Mouse (Mus musculus) bone marrow macrophage, adult 2 months (primary cell): ENCODE results near the gene Bola3. TPM values are rescaled to one million over a fixed set of nuclear protein-coding genes. Genes with fewer than 3 reads are reported as not detected.

Experiments used
- H3K27ac ChIP-seq: 2 replicates; pipeline ENCODE4 v1.5.1; 2012; ENCODE audit warnings: low read depth, low read length; ENCODE audit not compliant: insufficient read depth
- H3K4me1 ChIP-seq: 2 replicates; pipeline ENCODE4 v1.6.1; 2012; ENCODE audit warnings: low read length; ENCODE audit not compliant: control insufficient read depth, insufficient read depth
- H3K4me3 ChIP-seq: 2 replicates; pipeline ENCODE4 v1.5.1; 2012; ENCODE audit warnings: mild to moderate bottlenecking, low read length, moderate library complexity; ENCODE audit not compliant: insufficient read depth
- CTCF ChIP-seq: IDR thresholded peaks from 2 replicates; pipeline ENCODE4 v1.5.1; 2012; ENCODE audit warnings: low read depth, mild to moderate bottlenecking, low read length, moderate library complexity
- POLR2A ChIP-seq: IDR thresholded peaks from 2 replicates; pipeline ENCODE4 v1.6.1; 2012; ENCODE audit warnings: mild to moderate bottlenecking, low read depth, low read length, borderline replicate concordance
- polyA plus RNA-seq: library from polyadenylated mRNA; stranded (reverse); fragments of >200 nt; gene quantifications from 2 replicates; pipeline ENCODE4 v1.2.4, GENCODE M21; 2012; ENCODE audit not compliant: missing spikeins, insufficient read depth, insufficient read length

Bola3 gene
- polyA plus RNA-seq, 1 experiment, result 35.7 TPM

DNA sequence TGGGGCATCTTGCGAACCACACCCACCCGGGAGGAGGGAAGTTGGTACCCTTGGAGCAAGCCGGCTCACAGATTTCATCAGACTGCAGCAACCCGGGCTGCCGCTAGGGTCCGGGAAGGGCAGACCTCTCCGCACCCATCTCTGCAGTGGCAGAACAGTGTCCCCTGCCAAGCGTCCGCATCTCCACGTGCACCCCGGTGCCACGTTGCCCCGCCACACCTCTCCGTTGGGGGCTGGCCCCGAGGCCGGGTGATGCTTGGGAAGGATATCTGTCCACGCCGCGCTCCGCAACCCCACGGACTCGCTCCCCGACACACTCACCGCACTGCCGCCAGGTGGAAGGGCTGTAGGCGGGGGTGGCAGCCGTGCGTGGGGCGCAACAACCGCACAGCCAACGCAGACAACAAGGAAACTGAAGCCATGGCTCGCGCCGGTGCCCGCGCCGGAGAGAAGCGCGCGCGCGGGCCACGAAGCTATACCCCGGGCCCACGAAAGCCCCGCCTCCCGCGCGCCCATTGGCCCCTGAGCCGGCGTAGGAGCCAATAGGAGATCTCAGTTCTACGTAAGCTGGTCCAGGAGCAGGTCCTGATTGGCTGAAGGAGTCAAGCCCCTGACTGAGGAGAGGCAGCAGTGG lies 31.7 kb upstream of the Bola3 start:
- no peak for TF ChIP-seq CTCF
- TF ChIP-seq POLR2A, result no peak
- H3K27ac ChIP-seq, result peak overlapping the region; percentile 21; the same call in 1 of the 2 replicates
- peak overlapping the region; percentile 96 for H3K4me3 ChIP-seq
- H3K4me1 ChIP-seq, result peaks cover 23% of the 10 kb centered on the region

GRCm38 (mm10) chr6:83321927-83322326 lies 27.0 kb upstream of the Bola3 start:
- TF ChIP-seq CTCF, result no peak
- no peak for TF ChIP-seq POLR2A
- peak overlapping the region; percentile 54 for H3K27ac ChIP-seq
- peaks cover 28% of the 10 kb centered on the region for H3K4me1 ChIP-seq
- no peak overlapping the region for H3K4me3 ChIP-seq

DNA sequence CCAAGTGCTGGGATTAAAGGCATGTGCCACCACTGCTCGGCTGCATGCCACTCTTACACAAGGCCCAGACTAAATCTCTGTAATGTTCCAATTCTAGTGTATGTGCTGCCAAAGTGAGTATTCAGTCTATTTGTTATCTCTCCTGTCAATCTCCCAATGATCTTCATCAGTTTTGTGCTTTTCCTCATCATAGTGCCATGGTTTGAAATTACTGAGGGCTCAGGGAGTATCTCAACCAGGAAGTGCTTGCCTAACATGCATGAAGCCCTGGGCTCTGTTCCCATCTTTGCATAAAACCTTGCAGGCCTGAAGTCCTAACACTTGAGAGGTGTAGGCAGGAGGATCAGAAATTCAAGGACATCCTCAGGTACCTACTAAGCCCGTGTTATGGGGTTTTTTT lies 26.2 kb upstream of the Bola3 start:
- H3K27ac ChIP-seq, result peak overlapping the region; percentile 82
- no peak overlapping the region for H3K4me3 ChIP-seq

GRCm38 (mm10) chr6:83323652-83324419 lies 25.1 kb upstream of the Bola3 start:
- Histone ChIP-seq H3K4me3 (peak overlapping the region; percentile 50), H3K27ac (peak overlapping the region; percentile 82), H3K4me1 (peaks cover 30% of the 10 kb centered on the region)
- no peak for TF ChIP-seq POLR2A
- no peak for TF ChIP-seq CTCF

More for the DNA sequence above, 26.2 kb upstream of the Bola3 start:
- peaks cover 28% of the 10 kb centered on the region for H3K4me1 ChIP-seq
- TF ChIP-seq POLR2A (no peak), CTCF (no peak)

DNA sequence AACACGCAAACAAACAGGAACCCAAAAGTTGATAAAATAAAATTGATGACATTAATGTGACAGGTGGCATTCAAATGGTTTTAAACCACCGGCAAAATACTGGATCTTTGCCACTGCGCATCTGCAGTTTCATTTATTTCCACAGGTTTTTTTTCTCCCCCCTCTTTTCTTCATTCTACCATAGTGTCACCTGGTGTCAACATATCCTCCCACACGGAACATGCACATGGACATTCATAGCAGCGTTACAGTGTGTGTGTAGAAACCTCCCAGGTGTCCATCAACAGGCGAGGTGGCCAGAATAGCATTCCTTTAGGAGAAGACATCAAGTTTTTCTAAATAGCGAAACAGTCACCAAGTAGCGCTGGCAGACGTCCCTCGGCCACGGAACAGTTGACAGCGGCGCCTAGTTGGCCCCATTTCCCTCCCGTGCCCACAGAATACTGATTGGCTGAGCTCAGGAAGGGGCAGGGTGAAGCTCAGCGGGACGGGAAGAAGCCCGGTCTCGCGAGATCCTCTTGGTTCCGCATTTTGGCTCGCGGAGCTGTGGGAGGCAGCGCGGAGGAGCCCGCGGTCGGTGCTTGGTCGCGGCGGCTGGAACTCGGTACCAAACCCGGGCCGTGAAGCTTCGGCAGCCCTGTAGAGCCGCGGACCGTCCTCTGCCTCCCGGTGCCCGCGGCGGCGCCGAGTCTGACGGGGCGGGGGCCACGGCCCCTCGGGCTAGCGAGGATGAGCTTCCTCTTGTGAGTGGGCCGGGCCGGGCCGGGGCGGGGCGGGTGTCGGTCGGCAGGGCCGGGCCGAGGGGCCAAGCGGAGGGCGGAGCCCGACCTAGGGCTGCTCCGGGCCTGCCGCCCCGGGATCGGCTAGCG lies 23.2 kb upstream of the Bola3 start, which contains the start of the genes Mthfd2 and Mob1a:
Gene Mthfd2, minus strand, starts transcription at position 384 of the 869 bp plus-strand sequence.
Gene Mob1a, plus strand, starts transcription at position 492 of the 869 bp plus-strand sequence.
- H3K4me3 ChIP-seq, result peak within 1 kb of the TSS; percentile 87
- H3K27ac ChIP-seq, result peak within 1 kb of the TSS; percentile 86
- TF ChIP-seq POLR2A (peak; percentile 54; the same call in 1 of the 2 replicates), CTCF (no peak)
- H3K4me1 ChIP-seq, result peaks cover 29% of the 10 kb centered on the region

- TF ChIP-seq CTCF, result no peak
- TF ChIP-seq POLR2A, result no peak
- Histone ChIP-seq H3K4me3 (peak overlapping the region; percentile 87), H3K4me1 (peaks cover 23% of the 10 kb centered on the region), H3K27ac (peak overlapping the region; percentile 86)
Measured at GRCm38 (mm10) chr6:83326394-83326736, 22.6 kb upstream of the Bola3 start.

DNA sequence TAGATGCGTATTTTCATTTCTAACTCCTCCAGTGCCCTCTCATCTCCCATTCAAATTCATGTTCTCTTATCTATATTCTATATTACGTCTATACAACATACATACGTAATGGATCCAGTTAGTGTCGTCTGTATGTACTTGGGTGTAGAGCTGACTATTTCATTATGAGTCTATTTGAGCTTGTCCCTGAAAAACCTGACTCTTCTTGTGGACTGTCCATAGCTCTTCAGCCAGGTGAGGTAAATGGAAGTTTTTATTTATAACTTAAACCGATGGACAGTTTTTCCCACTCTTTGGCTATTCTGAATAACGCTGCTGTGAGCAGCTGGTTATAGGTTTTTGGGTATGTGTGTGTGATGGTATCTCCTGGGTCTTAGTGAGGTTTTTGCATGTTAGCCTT lies 22.2 kb upstream of the Bola3 start:
- H3K4me3 ChIP-seq, result peak overlapping the region; percentile 87
- TF ChIP-seq POLR2A (no peak), CTCF (no peak)
- peaks cover 19% of the 10 kb centered on the region for H3K4me1 ChIP-seq
- no peak overlapping the region for H3K27ac ChIP-seq

DNA sequence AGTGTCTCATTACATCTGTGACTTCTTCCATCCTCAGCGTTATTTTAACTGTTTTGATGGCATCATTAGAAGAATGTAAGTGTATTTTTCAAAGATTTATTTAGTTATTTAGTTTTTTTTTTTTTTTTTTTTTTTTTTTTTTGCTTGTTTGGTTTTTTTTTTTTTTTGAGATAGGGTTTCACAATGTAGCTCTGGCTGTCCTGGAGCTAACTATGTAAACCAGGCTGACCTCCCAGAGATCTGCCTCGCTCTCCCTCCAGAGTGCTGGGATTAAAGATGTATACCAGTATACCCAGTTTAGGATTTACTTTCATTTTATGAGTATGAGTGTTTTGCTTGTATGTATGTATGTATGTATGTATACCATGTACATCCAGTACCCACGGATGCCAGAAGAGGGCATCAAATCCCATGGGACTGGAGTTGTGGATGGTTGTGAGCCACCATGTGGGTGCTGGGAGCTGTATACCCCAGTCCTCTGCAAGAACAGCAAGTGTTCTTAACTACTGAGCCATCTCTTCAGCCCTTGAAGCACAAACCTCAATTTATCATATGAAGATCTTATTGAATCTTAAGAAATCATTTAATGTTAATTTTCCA lies 21.3 kb upstream of the Bola3 start:
- H3K4me1 ChIP-seq, result peaks cover 15% of the 10 kb centered on the region
- H3K27ac ChIP-seq, result no peak overlapping the region
- no peak overlapping the region for H3K4me3 ChIP-seq
- TF ChIP-seq POLR2A (no peak), CTCF (0 out of 2 replicates have a peak, but pooled peaks have one; percentile 13)

DNA sequence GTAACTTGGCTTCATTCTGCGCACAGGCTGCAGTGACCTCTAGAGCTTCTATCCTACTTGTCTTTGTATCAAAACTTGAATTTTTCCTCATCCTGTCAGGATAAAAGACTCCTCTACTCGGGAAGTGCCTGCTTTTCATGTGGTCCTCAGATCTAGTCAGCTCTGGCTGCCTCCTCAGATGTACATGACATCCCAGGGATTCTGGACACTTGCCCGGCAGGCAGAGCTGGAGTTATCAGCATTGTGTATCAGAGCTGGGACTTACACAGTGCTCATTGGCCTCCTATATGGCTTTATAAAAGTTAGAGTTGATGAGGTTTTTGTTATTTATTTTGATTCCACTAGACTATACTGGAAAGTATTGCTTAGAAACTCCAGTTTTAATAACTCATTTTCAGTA lies 7.6 kb upstream of the Bola3 start:
- Histone ChIP-seq H3K27ac (no peak overlapping the region), H3K4me1 (no peaks in the 10 kb centered on the region), H3K4me3 (no peak overlapping the region)
- TF ChIP-seq POLR2A, result no peak
- no peak for TF ChIP-seq CTCF
